Mouse (Mus musculus): Measurements from ENCODE around the gene 1700003E16Rik.

Gene 1700003E16Rik

DNA sequence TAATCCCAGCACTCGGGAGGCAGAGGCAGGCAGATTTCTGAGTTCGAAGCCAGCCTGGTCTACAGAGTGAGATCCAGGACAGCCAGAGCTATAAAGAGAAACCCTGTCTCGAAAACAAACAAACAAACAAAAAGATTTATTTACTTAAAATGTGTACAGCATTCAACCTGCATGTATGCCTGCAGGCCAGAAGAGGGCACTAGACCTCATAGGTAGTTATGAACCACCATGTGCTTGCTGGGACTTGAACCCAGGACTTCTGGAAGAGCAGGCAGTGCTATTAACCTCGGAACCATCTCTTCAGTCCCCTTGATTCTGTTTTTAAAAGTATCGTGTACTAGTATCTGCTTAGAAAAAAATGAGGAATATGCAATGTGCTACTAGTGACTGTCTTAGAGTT is 28.8 kb upstream of the 1700003E16Rik start:
- DNase-seq (ENCODE audit: low spot score in 2 of 2), result no peak

DNA sequence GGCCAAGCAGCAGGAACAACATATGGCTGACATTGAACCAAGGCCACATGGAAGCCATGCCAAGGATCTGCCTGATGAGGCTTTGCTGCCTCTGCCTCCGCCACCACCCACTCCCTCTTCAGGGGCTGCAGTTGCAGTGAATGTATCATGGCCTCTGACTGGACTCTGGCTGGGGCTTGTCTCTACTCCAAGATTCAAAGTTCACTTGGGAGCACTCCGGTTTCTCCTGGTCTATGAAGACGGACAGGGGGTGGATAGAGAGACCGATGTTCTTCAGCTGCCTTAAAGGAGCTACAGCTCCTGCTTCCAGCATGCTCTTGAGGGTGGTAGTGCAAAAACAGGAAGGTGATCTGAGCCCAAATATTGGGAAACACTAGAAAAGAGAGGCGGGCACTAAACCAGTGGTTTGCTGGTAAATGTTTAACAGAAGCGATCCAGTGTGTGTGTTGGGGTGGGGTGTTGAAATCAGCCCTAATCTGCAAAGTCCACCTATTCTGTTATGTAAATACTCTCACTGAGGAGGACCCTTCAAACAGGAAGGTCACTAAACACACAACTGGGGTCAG is 24.7 kb upstream of the 1700003E16Rik start:
- no peak for DNase-seq (ENCODE audit: low spot score in 2 of 2)

DNA sequence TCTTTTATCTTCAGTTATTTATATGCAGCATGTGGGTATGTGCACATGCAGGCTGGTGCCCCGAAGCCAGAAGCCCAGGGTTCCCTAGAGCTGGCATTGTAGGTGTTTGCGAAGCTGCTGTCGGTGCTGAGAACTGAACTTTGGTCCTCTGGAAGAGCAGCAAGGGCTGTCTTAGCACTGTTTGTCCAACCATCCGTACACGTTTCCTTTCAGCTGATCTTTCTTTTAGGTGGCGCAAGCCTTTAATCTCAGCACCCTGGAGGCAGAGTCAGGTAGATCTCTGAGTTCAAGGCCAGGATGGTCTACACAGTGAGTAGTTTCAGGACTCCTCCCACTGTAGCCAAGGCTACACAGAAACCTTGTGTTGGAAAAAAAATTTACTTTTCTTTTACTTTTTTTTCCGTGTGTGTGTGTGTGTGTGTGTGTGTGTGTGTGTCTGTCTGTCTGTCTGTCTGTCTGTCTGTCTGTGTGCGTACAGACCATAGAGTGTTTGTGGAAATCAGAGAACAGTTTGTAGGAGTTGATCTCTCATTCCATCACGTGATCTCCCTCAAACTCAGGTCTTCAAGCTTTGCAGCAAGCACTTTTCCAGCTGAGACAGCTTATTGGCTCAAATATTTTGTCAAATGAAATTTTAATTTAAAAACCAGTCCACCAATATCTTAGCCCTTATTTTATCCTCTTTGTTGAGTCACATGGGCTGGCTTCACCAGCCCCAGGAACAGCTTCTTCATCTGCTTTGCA is 23.9 kb upstream of the 1700003E16Rik start:
- DNase-seq (ENCODE audit: low spot score in 2 of 2), result no peak

DNA sequence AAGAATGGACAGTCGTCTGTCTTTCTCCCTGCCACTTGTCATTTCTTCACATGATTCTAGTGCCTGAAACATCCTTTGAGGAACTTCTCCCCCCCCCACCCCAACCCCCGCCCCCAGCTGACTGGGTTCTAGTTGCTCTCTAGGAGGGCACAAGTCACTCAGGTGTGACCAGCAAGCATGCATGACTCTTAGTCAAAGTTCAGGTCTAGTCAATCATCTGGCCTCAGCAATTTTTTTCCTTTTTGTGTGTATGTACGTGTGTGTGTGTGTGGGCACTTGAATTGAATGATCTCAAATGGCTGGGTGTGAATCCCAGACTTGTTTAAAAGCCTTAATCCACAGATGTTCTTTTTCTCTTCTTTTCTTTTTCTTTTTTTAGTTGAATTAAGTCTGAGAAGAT is 22.0 kb upstream of the 1700003E16Rik start:
- DNase-seq (ENCODE audit: low spot score in 2 of 2), result no peak

DNA sequence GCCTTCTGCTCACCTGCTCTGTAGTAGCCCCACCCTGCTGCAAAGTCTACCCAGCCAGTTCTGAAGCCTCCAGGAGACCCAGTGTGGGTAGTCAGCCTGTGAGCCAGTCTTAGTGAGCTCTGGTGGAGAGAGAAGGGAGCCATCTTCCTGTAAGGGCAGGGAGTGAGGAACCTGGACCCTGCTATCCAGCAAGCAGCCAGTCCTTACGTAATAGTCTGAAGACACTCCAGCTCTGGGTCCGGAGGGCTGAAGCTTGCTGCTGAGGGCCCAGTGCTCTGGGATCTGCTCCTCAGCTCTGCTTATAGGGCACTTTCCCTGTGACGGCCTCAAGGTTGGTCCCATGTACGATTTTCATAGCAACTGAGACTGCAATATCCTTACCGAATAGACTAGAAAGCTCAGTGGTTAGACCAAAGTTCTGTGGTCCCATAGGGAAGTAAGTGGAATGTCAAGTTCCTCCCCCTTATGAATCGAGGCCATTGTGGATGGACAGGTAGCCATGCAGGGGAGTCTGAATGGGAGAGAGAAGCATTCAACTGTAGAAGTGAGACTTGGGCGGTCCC is 21.2 kb upstream of the 1700003E16Rik start, which contains the start of gene Rtkn:
Rtkn (plus strand) TSS at position 513 of the 563 bp plus-strand sequence.
- no peak for DNase-seq (ENCODE audit: low spot score in 2 of 2)

DNA sequence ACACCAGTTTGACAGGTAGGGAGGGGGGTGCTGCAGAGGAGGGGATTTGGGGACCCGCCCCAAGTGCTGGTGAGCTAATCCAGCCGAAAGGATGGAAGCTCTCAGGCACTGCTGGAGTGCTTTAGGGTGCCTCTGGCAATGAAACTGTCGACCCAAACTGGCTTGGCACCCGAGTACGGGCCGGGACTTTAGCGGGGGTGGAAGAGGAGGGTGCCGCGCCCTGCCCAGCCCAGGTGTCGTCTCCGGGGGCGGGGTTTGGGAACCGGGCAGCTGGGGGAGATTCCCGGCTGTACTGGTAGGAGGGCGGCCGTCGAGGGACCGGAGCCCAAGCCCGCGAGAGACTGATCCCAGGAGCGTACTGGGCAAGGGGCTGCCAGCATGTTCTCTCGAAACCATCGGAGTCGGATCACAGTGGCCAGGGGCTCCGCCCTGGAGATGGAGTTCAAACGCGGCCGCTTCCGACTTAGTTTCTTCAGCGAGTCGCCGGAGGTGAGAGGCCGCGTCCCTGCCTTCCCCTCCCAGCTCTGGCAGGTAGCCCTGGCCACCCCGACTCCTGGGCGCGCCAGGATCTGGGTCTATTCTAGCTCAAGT is 20.5 kb upstream of the 1700003E16Rik start:
- no peak for DNase-seq (ENCODE audit: low spot score in 2 of 2)

DNA sequence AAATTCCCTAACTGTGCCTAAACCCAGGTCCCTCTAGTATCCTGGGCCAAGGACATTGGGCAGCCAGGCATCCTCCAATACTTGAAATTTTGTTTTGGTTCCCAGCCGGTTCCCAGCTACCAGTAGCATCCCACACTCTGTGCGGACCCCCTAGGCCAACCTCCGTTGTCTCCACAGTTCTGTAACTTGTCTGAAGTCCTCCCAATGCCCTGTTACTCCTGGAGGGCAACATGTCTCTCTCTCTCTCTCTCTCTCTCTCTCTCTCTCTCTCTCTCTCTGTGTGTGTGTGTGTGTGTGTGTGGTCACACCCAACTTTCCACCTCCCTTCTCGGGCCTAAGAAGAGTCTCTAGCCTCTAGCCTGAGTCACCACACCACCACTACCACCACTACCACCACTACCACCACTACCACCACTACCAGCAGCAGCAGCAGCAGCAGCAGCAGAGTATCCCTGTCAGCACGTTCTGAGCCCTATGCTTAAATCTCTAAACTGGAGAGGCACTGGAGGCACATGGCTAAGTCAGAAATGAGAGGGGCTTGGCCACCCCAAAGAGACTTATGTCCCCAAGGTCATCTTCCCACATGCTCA is 19.8 kb upstream of the 1700003E16Rik start:
- no peak for DNase-seq (ENCODE audit: low spot score in 2 of 2)

DNA sequence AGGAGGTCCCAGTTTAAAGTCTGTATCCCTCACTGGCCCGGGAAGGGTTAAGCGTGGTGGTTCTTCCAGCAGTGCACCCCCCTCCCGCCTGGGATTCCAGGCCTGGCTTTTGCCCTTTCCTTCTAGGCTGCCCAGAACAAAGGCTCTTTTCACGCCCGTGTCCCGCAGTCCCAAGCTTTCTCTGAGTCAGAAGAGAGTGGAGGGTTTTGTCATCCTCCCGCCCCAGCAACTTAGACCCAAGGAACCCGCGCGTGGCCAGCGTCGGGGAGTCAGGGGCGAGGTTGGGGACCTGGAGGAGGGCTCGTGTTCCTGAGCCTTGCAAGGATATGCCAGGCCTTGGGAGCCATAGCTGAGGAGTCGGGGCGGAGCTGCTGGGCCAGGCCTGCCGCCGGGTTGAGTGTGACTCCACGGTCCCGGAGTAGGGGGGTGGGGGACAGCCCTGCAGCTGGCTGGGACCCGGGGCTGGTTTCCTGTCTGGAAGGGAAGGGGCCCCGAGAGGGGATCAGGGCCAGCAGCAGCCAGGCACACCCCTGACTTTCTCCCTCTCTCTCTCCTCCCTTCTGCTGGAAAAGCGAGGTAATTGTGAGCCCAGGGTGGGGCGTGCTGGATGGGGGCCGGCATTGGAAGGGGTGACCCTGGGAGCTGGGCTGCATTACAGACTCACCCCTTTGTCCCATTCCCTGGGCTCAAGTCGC is 19.2 kb upstream of the 1700003E16Rik start:
- DNase-seq (ENCODE audit: low spot score in 2 of 2), result no peak

DNA sequence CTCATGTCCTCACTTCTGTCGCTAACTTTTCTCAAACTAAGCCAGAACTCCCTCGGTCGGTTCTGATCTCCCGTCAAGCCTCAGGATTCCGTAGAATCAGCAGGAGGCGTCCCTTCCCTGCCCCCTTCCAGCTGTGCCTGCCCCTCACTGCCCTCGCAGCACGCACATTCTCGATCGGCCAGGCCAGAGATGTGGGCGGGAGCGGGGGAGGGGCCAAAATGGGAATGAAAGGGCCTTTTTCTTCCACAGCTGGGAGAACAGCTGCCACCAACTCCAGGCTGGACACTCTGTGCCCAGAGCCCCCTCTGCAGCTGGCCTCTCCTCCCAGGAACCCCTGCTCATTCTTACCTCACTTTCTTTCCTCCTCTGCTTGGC is 18.6 kb upstream of the 1700003E16Rik start:
- DNase-seq (ENCODE audit: low spot score in 2 of 2), result no peak

DNA sequence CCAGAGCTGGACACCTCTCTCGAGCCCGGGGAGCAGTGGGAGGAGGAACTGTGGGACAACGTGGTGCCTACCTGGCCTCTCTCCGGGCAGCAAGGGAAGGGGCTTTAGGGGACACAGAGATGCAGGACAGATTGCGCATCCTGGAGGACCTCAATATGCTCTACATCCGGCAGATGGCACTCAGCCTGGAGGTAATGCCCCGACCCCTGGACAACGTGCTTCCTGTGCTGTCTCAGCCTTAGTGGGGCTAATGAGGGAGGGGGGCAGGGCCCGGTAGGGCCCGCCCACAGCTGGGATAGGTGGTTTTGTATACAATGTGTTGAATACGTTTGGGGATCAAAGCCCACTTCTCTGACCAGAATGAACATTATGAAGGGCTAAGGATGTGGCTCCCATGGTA is 18.1 kb upstream of the 1700003E16Rik start:
- DNase-seq (ENCODE audit: low spot score in 2 of 2), result no peak

DNA sequence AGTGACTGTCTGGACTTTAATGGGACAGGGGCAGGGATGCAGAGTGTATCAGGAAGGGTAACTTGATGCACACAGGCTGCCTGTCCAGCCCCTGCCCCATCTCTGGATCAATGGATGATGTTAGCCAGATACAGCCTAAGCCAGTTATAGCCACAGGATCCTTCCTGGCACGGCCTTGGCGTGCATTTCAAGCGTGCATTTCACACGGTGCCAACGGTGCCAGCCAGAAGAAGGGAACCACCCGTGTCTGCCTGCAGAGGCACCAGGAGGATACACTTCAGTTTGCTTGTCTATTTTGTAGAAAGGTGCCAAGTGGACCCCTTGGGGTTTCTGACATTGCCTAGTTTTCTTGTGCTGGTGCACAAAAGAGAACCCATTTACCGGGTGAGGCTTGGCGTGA is 16.2 kb upstream of the 1700003E16Rik start:
- no peak for DNase-seq (ENCODE audit: low spot score in 2 of 2)

DNA sequence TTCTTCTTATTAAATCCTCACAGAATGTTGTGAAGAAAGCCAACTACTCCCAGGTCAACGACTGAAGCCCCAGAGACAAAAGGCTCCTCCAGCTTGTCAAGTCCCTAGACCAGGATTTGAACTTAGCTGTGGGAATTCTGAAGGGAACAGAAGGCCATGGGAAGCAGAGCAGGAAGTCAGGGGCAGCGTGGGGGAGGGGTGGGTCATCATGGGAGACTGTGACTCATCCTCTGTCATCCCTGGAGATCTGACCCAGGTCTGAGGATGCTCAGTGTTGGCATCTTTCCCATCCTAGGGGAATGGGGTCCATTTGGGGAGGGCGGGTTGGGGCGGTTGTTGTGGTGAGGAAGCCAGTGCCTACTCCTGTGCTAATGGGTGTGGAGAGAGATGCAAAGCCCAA is 14.6 kb upstream of the 1700003E16Rik start:
- no peak for DNase-seq (ENCODE audit: low spot score in 2 of 2)

DNA sequence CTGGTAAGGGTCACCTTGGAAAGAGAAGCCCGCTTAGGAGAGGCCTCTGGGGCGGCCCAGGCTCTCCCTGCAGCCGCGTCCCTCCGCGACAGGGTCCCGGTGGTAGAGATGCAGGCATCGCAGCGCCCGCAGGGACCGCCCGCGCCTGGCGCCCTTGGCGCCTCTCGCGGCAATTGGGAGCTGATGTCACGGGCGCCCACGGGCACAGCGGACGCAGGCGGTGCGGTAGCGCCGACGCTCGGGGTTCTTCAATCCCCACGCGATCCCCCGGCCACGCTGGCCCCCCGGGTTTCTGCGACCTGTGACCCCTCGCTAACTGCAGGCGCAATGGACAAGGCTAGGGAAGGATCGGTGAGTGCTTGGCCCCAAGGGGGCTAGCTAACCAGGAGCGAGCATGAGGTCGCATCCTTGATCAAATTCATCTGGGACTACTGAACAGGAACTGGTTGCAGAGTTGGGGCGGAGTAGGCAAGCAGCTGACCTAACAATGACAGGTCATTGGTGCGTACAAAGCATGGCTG is 13.9 kb upstream of the 1700003E16Rik start:
- no peak for DNase-seq (ENCODE audit: low spot score in 2 of 2)

DNA sequence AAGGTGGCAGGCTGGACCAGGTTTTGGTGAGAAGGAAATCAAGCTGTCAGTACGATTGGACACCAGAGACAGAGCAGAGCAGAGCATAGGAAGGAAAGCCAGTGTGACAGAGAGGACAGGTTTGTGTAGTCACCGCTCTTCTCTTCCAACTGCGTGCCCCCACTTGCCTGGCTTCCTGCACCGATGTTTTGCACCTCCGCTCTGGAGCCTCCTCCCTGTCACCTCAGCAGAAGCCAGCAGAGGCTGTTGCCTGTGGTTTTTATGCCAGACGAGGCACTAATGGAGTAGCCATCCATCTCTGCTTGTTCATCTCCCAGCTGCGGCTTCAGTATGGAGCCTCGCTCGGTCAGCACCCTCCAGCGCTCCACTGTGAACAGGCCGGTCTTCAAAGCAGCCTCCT is 13.3 kb upstream of the 1700003E16Rik start:
- DNase-seq (ENCODE audit: low spot score in 2 of 2), result no peak

DNA sequence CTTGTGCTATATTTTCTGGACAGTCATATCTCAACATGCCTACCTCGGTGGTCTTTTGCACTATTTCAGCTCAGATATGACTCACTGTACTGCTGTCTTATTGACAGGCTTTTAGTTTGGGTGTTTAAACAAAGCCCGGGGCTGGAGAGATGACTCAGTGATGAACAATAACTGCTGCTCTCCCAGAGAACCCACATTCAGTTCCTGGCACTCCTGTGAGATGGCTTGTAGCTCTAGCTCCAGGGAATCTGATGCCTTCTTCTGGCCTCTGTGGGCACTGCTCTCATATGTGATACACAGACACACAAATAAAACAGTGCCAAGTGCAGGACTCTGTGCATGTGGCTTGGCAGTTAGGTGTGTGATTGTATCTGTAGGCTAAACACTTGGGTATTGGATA is 11.0 kb upstream of the 1700003E16Rik start:
- DNase-seq (ENCODE audit: low spot score in 2 of 2), result no peak

DNA sequence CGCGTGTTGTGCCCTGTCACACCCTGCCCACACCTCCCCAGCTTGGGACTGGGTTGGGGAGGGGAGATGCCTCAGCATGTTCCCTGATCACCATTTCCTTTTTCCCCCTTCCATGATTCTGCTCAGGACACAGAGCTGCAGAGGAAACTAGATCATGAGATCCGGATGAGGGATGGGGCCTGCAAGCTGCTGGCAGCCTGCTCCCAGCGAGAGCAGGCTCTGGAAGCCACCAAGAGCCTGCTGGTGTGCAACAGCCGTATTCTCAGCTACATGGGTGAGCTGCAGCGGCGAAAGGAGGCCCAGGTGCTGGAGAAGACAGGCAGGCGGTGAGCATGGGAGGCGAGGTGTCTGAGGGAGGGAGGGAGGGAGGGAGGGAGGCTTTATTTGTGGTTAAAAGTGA is 10.4 kb upstream of the 1700003E16Rik start:
- DNase-seq (ENCODE audit: low spot score in 2 of 2), result no peak

DNA sequence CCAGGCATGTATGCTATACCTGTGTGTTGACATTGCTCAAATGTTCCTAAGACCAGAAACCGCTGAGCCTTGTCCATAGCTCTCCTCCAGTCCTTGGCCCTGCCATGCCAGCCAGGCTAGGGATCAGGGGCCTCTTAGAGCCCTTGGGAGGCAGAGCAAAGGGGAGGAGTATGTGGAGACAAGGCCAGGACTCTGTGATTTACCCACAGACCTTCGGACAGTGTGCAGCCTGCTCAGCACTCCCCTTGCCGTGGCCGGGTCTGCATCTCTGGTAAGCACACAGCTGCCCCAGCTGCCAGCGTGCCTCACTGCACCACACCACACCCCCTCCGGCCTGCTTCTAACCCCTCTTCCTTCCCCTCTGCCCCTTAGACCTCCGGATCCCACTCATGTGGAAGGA is 8.9 kb upstream of the 1700003E16Rik start:
- DNase-seq (ENCODE audit: low spot score in 2 of 2), result no peak

DNA sequence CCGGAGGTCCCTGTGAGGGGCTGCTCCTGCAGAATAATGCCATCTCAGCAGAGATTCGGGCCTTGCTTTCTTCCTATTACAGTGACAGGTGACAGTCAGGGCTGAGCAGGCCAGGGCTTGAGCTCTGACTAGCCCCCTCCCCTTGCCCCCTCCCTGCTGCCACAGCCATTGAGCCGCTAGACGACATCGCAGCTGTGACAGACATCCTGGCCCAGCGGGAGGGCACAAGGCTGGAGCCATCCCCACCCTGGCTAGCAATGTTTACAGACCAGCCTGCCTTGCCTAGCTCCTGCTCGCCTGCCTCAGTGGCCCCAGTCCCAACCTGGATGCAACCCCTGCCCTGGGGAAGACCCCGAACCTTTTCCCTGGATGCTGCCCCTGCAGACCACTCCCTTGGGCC is 4.5 kb upstream of the 1700003E16Rik start:
- no peak for DNase-seq (ENCODE audit: low spot score in 2 of 2)

DNA sequence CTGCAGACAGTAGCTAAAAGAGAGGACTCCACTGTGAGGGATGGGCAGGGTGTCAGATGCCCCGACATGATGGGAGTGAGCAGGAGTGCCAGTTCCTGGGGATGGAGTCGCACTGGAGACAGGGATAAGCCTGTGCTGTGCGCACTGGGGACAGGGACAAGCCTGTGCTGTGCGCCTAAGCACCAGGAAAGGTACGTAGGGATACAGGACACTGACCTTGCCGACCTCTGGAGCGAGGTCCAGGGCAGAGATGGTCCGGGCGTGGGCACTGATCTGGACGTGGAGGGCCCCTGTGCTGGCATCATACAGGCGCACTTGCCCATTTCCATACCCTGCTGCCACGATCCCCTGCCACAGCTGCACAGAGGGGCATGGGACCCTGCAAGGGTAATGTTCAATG is 3.2 kb upstream of the 1700003E16Rik start:
- DNase-seq (ENCODE audit: low spot score in 2 of 2), result no peak

DNA sequence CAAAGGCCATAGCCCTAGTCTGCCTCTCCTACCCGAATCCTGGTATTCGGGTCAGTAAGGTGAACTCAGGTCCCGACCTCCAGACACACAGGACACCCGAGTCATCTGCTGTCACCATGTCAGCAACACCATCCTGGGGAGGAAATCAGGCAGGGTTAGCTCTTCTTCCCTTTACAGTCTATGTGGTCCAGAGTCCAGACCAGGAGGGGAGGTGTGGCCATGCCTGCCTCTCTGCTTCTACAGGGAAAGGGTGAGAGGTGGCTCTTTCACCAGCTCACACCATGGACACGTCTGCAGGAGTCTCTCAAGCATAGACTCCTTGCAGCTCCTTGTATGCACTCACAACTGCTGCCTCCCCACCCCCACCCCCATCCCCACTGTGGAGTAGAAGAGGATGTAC is 2.7 kb upstream of the 1700003E16Rik start:
- DNase-seq (ENCODE audit: low spot score in 2 of 2), result no peak

DNA sequence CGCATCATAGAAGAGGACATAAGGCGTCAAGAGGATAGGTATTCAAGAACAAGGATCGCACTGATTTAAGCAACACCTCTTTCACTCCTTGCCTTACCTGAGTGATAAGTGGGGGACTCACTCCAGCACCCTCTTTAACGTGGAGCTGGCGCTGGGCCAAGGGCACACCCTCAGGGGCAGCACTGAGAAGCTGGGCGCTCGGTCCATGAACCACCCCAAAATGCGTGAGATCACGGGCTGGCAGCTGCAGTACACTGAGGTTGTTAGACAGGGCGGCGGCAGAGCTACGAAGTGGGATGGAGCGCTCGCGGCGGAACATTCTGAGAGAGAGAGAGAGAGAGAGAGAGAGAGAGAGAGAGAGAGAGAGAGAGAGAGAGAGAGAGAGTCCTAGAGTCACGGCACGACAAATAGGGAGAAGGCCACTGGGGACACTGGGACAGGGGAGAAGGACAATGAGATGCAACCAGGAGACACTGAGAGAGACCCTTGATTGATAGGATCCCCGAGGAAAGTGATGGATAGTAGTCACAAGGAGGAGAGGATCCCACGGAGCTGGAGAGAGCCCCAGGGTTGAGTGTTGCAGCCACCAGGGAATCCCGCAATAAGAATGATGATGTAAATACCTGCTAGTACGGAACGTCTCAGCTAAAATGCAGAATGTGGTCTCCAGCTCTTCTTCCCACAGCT is 509 bp upstream of the 1700003E16Rik start:
- no peak for DNase-seq (ENCODE audit: low spot score in 2 of 2)

Data from spleen, postnatal 14 days (tissue).